Mouse (Mus musculus) cerebellum, adult 8-10 months (tissue): Measurements from ENCODE around the gene Wsb1.
"Not testable (repeated sequence)": the region's sequence is repeated elsewhere in the genome, so short reads cannot be mapped to it uniquely, and the experiment has no call there.

Source experiments
- DNase-seq: peaks from one replicate; pipeline ENCODE4 v3.0.0; 2022

Gene Wsb1

GRCm38 (mm10) chr11:79254391-79255098 is at the start of gene Wsb1:
TSS of gene Wsb1 (minus strand) at chr11:79254671.
- DNase-seq: peak; percentile 95

- DNase-seq: not testable (repeated sequence)
Observed at GRCm38 (mm10) chr11:79304245-79304644, 49.8 kb upstream of the Wsb1 start.

- no peak for DNase-seq
Observed at GRCm38 (mm10) chr11:79303109-79303508, 48.6 kb upstream of the Wsb1 start.

GRCm38 (mm10) chr11:79299719-79300431 is 45.4 kb upstream of the Wsb1 start:
- no peak for DNase-seq

- no peak for DNase-seq
Observed at GRCm38 (mm10) chr11:79296856-79297491, 42.5 kb upstream of the Wsb1 start, which contains the start of gene Gm9964. TSS of gene Gm9964 (minus strand) at chr11:79296906.

GRCm38 (mm10) chr11:79296167-79296566 is 41.7 kb upstream of the Wsb1 start:
- DNase-seq: peak; percentile 50

- DNase-seq: no peak
Observed at GRCm38 (mm10) chr11:79293971-79294370, 39.5 kb upstream of the Wsb1 start.

GRCm38 (mm10) chr11:79293025-79293424 is 38.6 kb upstream of the Wsb1 start:
- DNase-seq: no peak

GRCm38 (mm10) chr11:79292130-79292529 is 37.7 kb upstream of the Wsb1 start:
- DNase-seq: no peak

- DNase-seq: no peak
Observed at GRCm38 (mm10) chr11:79291651-79292050, 37.2 kb upstream of the Wsb1 start.

- no peak for DNase-seq
Observed at GRCm38 (mm10) chr11:79290473-79290872, 36.0 kb upstream of the Wsb1 start.

GRCm38 (mm10) chr11:79288913-79289640 is 34.6 kb upstream of the Wsb1 start:
- no peak for DNase-seq

- no peak for DNase-seq
Observed at GRCm38 (mm10) chr11:79288278-79288843, 33.9 kb upstream of the Wsb1 start.

- DNase-seq: no peak
Observed at GRCm38 (mm10) chr11:79287447-79287846, 33.0 kb upstream of the Wsb1 start.

- no peak for DNase-seq
Observed at GRCm38 (mm10) chr11:79286305-79286799, 31.9 kb upstream of the Wsb1 start.

- DNase-seq: no peak
Observed at GRCm38 (mm10) chr11:79283350-79284030, 29.0 kb upstream of the Wsb1 start.

GRCm38 (mm10) chr11:79281396-79281795 is 26.9 kb upstream of the Wsb1 start:
- no peak for DNase-seq

- no peak for DNase-seq
Observed at GRCm38 (mm10) chr11:79279732-79280405, 25.4 kb upstream of the Wsb1 start.

- DNase-seq: no peak
Observed at GRCm38 (mm10) chr11:79273757-79274156, 19.3 kb upstream of the Wsb1 start.

- no peak for DNase-seq
Observed at GRCm38 (mm10) chr11:79273039-79273438, 18.6 kb upstream of the Wsb1 start.

GRCm38 (mm10) chr11:79267171-79267570 is 12.7 kb upstream of the Wsb1 start:
- DNase-seq: no peak
